Mouse (Mus musculus): ENCODE data around the gene Acoxl. TPM values are rescaled to one million over a fixed set of nuclear protein-coding genes. Genes with fewer than 3 reads are reported as not detected.

Acoxl gene
- polyA plus RNA-seq, 1 experiment from 2014 or later: 0.06 TPM

DNA sequence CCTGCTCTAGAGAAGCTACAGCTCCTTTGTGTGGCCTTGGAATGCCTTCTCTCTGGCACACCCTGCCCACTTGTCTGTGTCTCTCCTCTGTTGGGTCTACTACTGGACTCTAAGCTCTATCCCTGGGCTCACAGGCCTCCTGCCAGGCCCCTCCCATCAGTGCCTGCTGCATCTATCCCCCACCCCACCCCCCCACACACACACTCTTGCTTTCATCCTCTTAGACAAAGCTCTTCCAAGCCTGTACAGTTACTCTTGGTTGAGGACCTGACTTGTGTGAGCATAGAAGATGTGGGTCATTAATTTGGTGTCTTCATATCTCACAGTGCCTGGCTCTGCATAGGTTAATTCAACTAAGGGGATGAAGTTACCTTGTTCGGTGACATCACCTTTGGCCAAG lies 137.6 kb downstream of the Acoxl start:
- Histone ChIP-seq H3K9me3 (no peaks in the 10 kb centered on the region), H3K27me3 (no peaks in the 10 kb centered on the region), H3K4me3 (no peak overlapping the region), H3K9ac (no peak overlapping the region), H3K4me2 (replicated peaks) (no peak overlapping the region), H3K4me1 (peaks cover 8% of the 10 kb centered on the region), H3K36me3 (no peaks in the 10 kb centered on the region), H3K27ac (no peak overlapping the region)
- WGBS: 75% methylated on average over 1 of the region's 1 CpGs
- no peak for ATAC-seq (ENCODE audit: low FRiP score, low read depth)

DNA sequence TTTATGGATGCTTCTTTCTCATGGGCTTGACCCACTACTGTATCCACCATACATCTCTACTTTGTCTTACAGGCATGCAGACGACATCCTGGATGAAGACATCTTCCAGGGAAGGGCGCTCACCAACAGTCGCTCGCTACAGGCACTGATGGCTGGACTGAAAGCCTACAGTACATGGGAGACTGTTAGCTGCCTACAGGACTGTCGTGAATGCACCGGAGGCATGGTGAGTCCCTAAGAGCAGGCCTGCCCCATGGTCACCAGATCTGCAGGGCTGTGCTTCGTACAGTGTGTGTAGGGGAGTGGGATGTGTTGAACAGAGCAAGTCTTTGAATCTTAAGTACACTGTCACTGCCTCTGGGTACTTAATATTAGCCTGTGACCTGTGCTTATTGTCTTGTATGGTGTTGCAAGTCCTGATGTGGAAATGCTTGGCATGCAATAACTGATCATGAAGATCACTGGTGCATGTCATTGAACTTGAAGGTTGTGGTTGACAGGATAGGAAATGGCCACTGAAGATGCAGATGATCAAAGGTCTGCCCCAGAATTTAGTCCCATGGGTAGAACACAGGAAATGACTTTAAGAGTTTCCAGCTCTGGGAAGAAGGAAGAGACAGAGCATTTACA lies 140.0 kb downstream of the Acoxl start:
- Histone ChIP-seq H3K27me3 (no peaks in the 10 kb centered on the region), H3K9ac (no peak overlapping the region), H3K27ac (no peak overlapping the region), H3K4me1 (peaks cover 8% of the 10 kb centered on the region), H3K4me3 (no peak overlapping the region), H3K9me3 (no peaks in the 10 kb centered on the region), H3K36me3 (no peaks in the 10 kb centered on the region), H3K4me2 (replicated peaks) (no peak overlapping the region)
- WGBS: 86% methylated on average over 7 of the region's 7 CpGs
- no peak for ATAC-seq (ENCODE audit: low FRiP score, low read depth)

DNA sequence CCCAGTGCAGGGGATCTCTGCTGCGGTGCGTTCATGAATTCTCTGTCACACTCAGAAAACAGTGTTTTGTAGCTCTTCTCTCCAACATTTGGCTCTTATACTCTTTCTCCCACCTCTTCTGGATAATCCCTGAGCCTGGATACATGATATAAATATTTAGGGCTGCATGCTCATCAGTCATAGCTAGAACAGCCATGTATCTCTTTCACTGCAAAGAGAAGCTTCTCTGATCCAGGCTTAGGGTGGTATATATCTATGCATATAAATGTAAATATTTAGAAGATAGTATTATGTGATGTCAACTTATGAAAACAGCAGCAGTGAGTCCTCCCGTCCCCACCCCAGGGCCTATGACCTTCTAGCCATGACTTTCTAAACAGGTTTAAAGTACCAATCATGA lies 143.9 kb downstream of the Acoxl start:
- H3K9ac ChIP-seq: no peak overlapping the region
- no peaks in the 10 kb centered on the region for H3K9me3 ChIP-seq
- ATAC-seq (ENCODE audit: low FRiP score, low read depth): no peak
- no peak overlapping the region for H3K27ac ChIP-seq
- H3K4me2 ChIP-seq (replicated peaks): no peak overlapping the region
- H3K4me3 ChIP-seq: no peak overlapping the region
- no peaks in the 10 kb centered on the region for H3K27me3 ChIP-seq
- no peaks in the 10 kb centered on the region for H3K36me3 ChIP-seq
- 93% methylated on average over 3 of the region's 3 CpGs for WGBS
- H3K4me1 ChIP-seq: no peaks in the 10 kb centered on the region

DNA sequence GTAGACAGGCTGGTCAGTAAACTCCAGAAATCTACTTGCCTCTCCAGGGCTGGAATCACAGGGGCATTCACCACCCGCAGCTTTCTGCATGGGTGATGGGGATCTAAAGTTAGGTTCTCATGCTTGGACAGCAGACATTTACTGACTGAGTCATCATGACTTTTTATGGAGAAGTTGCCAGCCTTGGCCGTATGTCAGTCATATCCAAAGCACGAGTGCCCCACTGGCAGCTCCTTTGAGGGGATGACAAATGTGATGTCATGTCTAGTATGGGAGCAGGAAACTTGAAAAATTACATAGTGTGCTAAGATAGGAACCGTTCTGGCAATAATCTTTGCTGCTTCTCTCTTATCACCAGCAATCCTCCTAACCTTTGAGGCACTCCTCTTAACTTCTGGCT lies 144.6 kb downstream of the Acoxl start:
- no peak for ATAC-seq (ENCODE audit: low FRiP score, low read depth)
- H3K27me3 ChIP-seq: no peaks in the 10 kb centered on the region
- H3K9ac ChIP-seq: no peak overlapping the region
- WGBS: 85% methylated on average over 4 of the region's 4 CpGs
- no peaks in the 10 kb centered on the region for H3K36me3 ChIP-seq
- H3K9me3 ChIP-seq: no peaks in the 10 kb centered on the region
- no peak overlapping the region for H3K4me3 ChIP-seq
- H3K4me2 ChIP-seq (replicated peaks): no peak overlapping the region
- no peak overlapping the region for H3K27ac ChIP-seq
- H3K4me1 ChIP-seq: no peaks in the 10 kb centered on the region

DNA sequence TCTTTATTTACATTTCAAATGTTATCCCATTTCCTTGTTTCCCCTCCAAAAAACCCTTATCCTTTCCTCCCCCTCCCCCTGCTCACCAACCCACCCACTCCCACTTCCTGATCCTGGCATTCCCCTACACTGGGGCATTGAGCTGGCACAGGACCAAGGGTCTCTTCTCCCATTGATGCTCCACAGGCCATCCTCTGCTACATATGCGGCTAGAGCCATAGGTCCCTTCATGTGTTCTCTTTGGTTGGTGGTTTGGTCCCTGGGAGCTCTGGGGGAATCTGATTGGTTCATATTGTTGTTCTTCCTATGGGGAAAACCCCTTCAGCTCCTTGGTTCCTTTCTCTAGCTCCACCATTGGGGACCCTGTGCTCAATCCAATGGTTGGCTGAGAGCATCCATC lies 145.3 kb downstream of the Acoxl start:
- Histone ChIP-seq H3K27ac (no peak overlapping the region), H3K4me2 (replicated peaks) (no peak overlapping the region), H3K4me1 (no peaks in the 10 kb centered on the region), H3K9ac (no peak overlapping the region), H3K27me3 (no peaks in the 10 kb centered on the region), H3K36me3 (no peaks in the 10 kb centered on the region), H3K9me3 (no peaks in the 10 kb centered on the region), H3K4me3 (no peak overlapping the region)
- WGBS: 97% methylated on average over 1 of the region's 1 CpGs
- ATAC-seq (ENCODE audit: low FRiP score, low read depth): no peak

DNA sequence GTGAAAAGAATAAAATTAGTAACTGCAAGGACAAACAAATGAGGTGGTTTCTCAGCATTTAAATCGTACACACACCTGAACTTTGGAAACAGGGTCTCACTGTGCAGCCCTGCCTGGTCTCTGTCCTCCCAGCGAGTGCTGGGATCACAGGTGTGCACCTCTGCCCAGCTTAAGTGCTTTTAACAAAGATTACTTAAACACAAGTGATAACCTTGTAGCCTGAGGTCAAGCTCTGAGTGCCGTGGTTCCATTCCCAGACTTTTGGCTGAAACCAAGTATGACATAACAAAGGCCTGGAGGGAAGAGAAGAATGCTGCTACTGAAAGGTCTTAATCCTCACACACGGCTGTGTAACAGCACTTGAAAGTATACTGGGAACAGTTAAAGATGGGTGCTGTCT lies 149.0 kb downstream of the Acoxl start:
- 36% methylated on average over 4 of the region's 4 CpGs for WGBS
- no peak for ATAC-seq (ENCODE audit: low FRiP score, low read depth)
- no peaks in the 10 kb centered on the region for H3K4me1 ChIP-seq

DNA sequence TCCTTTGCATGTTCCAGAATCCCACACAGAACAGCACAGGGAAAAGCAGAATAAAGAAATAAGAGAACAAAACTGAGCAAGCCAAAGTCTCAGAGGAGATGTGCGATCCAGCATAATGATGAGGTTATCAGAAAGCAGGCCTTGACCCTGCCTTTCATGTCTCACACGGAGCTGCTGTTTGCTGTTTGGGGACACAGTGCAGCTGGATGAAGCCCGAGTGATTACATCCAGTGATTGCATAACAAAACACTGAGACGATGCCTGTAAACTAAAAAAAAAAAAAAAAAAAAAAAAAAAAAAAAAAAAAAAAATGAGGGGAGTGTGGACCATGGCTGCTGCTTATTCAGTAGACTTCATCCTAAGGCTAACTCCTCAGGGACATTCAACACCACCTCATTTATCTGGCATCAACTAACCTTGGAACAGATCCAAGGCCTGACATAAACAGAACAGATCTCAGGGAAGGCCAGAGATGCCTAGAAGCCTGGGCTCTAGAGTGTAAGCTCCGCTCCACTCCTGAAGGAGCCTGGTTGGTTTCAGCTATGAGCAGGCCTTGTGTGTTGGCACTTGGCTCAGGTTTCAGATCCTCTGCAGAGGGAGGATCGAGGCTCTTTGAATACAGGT lies 152.3 kb downstream of the Acoxl start:
- Histone ChIP-seq H3K4me2 (replicated peaks) (no peak overlapping the region), H3K36me3 (no peaks in the 10 kb centered on the region), H3K4me1 (no peaks in the 10 kb centered on the region), H3K9me3 (no peaks in the 10 kb centered on the region), H3K9ac (no peak overlapping the region), H3K27ac (no peak overlapping the region), H3K4me3 (no peak overlapping the region), H3K27me3 (no peaks in the 10 kb centered on the region)
- WGBS: 54% methylated on average over 6 of the region's 6 CpGs
- ATAC-seq (ENCODE audit: low FRiP score, low read depth): no peak

More for the DNA sequence above, 149.0 kb downstream of the Acoxl start:
- H3K4me3 ChIP-seq: no peak overlapping the region
- H3K27me3 ChIP-seq: no peaks in the 10 kb centered on the region
- no peaks in the 10 kb centered on the region for H3K9me3 ChIP-seq
- no peak overlapping the region for H3K27ac ChIP-seq
- no peak overlapping the region for H3K4me2 ChIP-seq (replicated peaks)
- H3K9ac ChIP-seq: no peak overlapping the region
- H3K36me3 ChIP-seq: no peaks in the 10 kb centered on the region

DNA sequence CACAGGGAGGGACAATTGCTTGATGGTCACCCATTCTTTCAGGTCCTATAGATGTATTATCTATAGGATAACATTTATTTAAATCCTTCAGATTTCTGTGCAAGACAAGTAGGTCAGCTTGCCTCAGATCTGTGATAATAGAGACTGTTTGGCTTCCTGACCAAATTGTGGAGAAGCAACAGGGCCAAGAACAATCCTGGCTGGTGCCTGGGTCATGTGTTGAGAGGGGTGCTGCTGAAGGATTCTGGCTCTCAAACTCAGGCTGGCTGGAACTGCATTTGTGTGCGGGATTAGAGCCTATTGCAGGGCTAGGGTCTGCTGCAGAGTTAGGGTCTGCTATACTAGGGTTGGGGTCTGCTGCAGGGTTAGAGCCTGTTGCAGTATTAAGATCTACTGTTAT lies 153.0 kb downstream of the Acoxl start:
- 91% methylated on average over 1 of the region's 1 CpGs for WGBS
- Histone ChIP-seq H3K4me1 (no peaks in the 10 kb centered on the region), H3K27ac (no peak overlapping the region), H3K4me2 (replicated peaks) (no peak overlapping the region), H3K4me3 (no peak overlapping the region), H3K9me3 (no peaks in the 10 kb centered on the region), H3K27me3 (no peaks in the 10 kb centered on the region), H3K9ac (no peak overlapping the region), H3K36me3 (no peaks in the 10 kb centered on the region)
- ATAC-seq (ENCODE audit: low FRiP score, low read depth): no peak

DNA sequence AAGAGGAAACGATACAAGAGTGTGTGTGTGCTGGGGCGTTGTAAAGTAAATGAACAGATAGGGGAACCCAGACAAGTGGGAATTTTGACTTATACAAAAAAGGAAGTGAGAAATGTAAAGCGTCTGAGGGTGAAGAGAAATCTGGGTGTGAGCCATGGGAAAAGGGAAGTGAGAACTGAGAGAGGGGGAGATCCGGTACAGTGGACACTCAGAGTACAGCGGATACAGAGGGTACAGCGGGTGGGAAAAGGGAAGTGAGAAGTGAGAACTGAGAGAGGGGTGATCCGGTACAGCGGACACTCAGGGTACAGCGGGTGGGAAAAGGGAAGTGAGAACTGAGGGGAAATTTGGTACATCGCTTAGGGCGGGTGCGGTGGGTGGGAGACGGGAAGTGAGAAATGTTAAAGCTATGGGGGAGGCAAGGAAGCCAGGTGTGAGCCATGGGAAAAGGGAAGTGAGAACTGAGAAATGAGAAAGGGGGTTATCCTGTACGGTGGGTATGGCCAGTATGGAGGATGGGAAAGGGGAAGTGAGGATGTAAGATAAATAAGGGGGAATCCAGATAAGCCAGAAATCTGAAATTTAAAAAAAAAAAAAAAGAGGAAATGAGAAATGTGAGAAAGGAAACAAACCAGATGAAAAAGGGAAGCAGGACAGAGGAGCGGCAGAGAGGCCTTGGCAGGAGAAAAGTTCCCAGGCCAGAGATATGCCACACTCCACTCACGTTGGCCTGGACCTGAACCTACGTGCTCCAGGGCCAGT lies 170.2 kb downstream of the Acoxl start:
- no peaks in the 10 kb centered on the region for H3K9me3 ChIP-seq
- no peaks in the 10 kb centered on the region for H3K36me3 ChIP-seq
- no peaks in the 10 kb centered on the region for H3K27me3 ChIP-seq
- no peak overlapping the region for H3K4me3 ChIP-seq
- no peak overlapping the region for H3K27ac ChIP-seq
- 87% methylated on average over 17 of the region's 17 CpGs for whole genome bisulfite sequencing
- ATAC-seq (ENCODE audit: low FRiP score, low read depth): no peak
- no peak overlapping the region for H3K4me2 ChIP-seq (replicated peaks)
- no peak overlapping the region for H3K9ac ChIP-seq
- peaks cover 6% of the 10 kb centered on the region for H3K4me1 ChIP-seq

DNA sequence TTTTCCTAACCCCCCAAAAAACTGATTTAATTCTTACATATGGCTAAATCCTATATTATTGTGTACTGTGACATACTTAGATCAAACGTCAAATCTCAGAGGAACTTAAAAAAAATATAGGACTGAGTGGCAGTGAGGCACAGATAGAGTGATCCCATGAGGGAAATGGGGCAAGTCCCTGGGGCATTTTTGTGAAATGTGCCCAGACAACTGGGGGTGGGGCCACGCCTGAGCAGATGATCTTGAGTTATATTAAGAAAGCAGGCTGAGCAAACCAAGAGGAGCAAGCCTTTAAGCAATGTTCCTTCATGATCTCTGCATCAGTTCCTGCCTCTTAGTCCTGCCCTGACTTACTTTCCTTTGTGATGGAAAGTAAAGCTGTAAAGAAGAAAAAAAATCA lies 175.9 kb downstream of the Acoxl start:
- 65% methylated on average over 2 of the region's 2 CpGs for WGBS

DNA sequence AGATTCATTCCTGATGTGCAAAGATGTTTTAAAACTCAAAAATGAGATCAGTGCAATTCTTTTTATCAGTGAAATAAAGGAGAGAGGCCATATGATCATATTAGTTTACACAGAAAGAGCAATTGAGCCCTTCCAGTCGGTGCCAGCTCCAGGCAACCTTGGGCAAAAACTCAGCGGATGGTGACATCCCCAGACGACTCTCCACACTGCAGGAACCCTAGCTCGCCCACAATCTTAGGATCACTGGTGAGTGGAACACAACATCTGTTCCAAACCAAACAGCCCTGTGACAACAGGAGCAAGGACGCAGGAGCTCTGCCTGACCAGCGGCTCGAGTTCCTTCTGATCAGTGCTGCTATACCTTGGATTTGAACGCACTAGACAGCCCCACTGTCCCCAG lies 176.9 kb downstream of the Acoxl start:
- WGBS: 80% methylated on average over 8 of the region's 8 CpGs
- no peaks in the 10 kb centered on the region for H3K27me3 ChIP-seq
- ATAC-seq (ENCODE audit: low FRiP score, low read depth): no peak
- no peaks in the 10 kb centered on the region for H3K4me1 ChIP-seq
- no peak overlapping the region for H3K9ac ChIP-seq
- H3K4me2 ChIP-seq (replicated peaks): no peak overlapping the region
- H3K9me3 ChIP-seq: no peaks in the 10 kb centered on the region
- no peak overlapping the region for H3K4me3 ChIP-seq
- no peaks in the 10 kb centered on the region for H3K36me3 ChIP-seq
- no peak overlapping the region for H3K27ac ChIP-seq

More for the DNA sequence above, 175.9 kb downstream of the Acoxl start:
- no peak overlapping the region for H3K4me2 ChIP-seq (replicated peaks)
- H3K36me3 ChIP-seq: no peaks in the 10 kb centered on the region
- no peak for ATAC-seq (ENCODE audit: low FRiP score, low read depth)
- H3K4me1 ChIP-seq: no peaks in the 10 kb centered on the region
- H3K4me3 ChIP-seq: no peak overlapping the region
- H3K27me3 ChIP-seq: no peaks in the 10 kb centered on the region
- no peak overlapping the region for H3K9ac ChIP-seq
- no peaks in the 10 kb centered on the region for H3K9me3 ChIP-seq
- H3K27ac ChIP-seq: no peak overlapping the region

DNA sequence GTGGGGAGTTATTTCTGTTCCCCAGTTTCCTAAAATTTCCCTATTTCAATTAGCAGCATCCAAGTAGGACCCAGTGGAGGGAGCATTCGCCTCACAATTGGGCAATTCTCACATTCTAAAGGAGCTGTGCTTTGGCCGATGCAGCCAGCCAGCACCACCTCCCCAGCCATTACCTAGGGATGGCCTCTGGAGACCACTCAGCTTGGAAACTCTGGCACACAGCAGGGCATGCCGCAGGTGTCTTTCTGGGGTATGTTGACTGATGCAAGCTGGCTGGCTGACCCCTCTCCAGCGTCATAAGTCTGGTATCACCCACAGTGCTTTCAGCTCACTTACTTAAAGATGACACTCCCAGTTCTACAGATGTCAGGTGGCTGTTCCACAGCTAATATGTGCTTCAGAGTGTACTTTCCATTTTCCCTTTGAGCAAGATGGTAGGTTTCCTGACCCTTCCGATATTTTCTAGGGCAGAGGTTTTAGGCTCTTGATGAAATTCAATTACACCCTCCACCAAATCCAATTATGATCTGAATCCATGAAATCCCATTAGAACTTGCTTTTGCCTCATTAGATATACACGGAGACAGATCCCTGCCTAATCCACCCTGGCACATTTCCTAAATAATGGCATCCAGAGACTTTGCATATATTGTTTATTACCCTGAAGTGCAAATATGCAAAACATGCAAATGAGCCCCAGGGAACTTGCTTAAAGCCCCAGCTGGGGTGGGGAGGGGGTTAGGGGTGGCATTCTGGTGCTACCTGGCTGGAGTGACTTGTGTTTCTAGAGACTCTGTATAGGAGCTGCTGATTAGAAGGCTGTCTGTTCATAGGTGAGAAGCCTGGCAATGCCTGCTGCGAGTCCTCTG lies 181.6 kb downstream of the Acoxl start:
- no peaks in the 10 kb centered on the region for H3K27me3 ChIP-seq
- WGBS: 45% methylated on average over 7 of the region's 7 CpGs
- no peak overlapping the region for H3K27ac ChIP-seq
- H3K9me3 ChIP-seq: no peaks in the 10 kb centered on the region
- no peaks in the 10 kb centered on the region for H3K36me3 ChIP-seq
- H3K4me2 ChIP-seq (replicated peaks): no peak overlapping the region
- H3K4me3 ChIP-seq: no peak overlapping the region
- no peak overlapping the region for H3K9ac ChIP-seq
- ATAC-seq (ENCODE audit: low FRiP score, low read depth): no peak
- H3K4me1 ChIP-seq: no peaks in the 10 kb centered on the region

All from limb, embryonic 13.5 days (tissue).